ENCODE assay signal across 8 mouse cellular contexts in the genomic region with DNA sequence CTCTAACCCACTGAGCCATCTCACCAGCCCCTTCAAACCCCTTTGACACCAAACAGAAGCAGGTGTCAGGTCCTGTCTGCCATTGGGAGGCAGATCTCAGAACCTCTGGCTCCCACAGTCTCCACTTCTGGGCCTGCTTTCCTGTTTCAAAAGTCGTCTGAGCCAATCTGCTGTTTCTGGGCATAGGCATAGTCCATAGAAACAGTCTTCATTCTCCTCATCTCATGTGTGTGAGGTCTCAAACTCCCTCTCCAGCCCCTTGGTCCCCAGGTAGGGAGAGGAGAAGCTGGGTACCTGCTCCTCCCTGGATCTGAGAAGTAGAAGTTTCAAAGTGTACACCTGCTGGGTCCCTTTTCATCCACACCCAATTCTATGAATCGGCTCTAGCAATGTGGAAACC. TPM values are rescaled to one million over a fixed set of nuclear protein-coding genes. Genes with fewer than 3 reads are reported as not detected.
DNase-seq lines count a peak whose midpoint lies in the region; ATAC-seq and TF ChIP-seq lines count a peak whose summit lies in the region.

No protein-coding gene starts in this region.

- no peak for TF ChIP-seq CTCF in liver, postnatal 0 days (IDR thresholded peaks at IDR 0.05; ENCODE audit: low read depth)

- H3K4me3 ChIP-seq in liver, postnatal 0 days (ENCODE audit: low read depth, low read length) = no peak overlapping the region
- H3K4me3 ChIP-seq in liver, embryonic 12.5 days = no peak overlapping the region
- H3K4me3 ChIP-seq in hindbrain, embryonic 14.5 days (replicated peaks; ENCODE audit: low read length) = peak overlapping the region; percentile 69
- H3K4me3 ChIP-seq in neural tube, embryonic 13.5 days = peak overlapping the region; percentile 85

- intact Hi-C loops in heart, postnatal 14 days (cut with DNase I) = no loop called here

- H3K9me3 ChIP-seq in liver, postnatal 0 days (ENCODE audit: low read length) = no peaks in the 10 kb centered on the region
- H3K9me3 ChIP-seq in liver, embryonic 12.5 days (replicated peaks) = no peaks in the 10 kb centered on the region
- H3K9me3 ChIP-seq in hindbrain, embryonic 14.5 days (ENCODE audit: control insufficient read depth, low read length) = no peaks in the 10 kb centered on the region
- no peaks in the 10 kb centered on the region for H3K9me3 ChIP-seq in neural tube, embryonic 13.5 days

- WGBS in liver, postnatal 0 days (ENCODE audit: insufficient replicate concordance) = 24% methylated on average over 2 of the region's 2 CpGs
- 28% methylated on average over 2 of the region's 2 CpGs for WGBS in liver, embryonic 12.5 days (ENCODE audit: insufficient replicate concordance)
- 27% methylated on average over 2 of the region's 2 CpGs for WGBS in hindbrain, embryonic 14.5 days
- 28% methylated on average over 2 of the region's 2 CpGs for WGBS in neural tube, embryonic 13.5 days

- no peak for ATAC-seq in liver, postnatal 0 days
- no peak for ATAC-seq in liver, embryonic 12.5 days
- no peak for ATAC-seq in hindbrain, embryonic 14.5 days (ENCODE audit: low FRiP score)
- ATAC-seq in neural tube, embryonic 13.5 days (ENCODE audit: low read depth) = no peak

- H3K27me3 ChIP-seq in liver, postnatal 0 days (ENCODE audit: insufficient read depth, low read length) = peaks cover 24% of the 10 kb centered on the region
- peaks cover 71% of the 10 kb centered on the region for H3K27me3 ChIP-seq in liver, embryonic 12.5 days (replicated peaks)
- H3K27me3 ChIP-seq in hindbrain, embryonic 14.5 days (ENCODE audit: control insufficient read depth, insufficient read depth, low read length) = no peaks in the 10 kb centered on the region
- peaks cover 12% of the 10 kb centered on the region for H3K27me3 ChIP-seq in neural tube, embryonic 13.5 days

- DNase-seq in heart, adult 11 months = peak; percentile 71
- no peak for DNase-seq in heart, postnatal 14 days
- DNase-seq in liver, postnatal 0 days = peak; percentile 8
- no peak for DNase-seq in hindbrain, embryonic 14.5 days (ENCODE audit: low spot score)
- DNase-seq in B cell, adult 2 months = no peak
- no peak for DNase-seq in adrenal gland, postnatal 25 days

- no peak overlapping the region for H3K9ac ChIP-seq in liver, postnatal 0 days (replicated peaks)
- no peak overlapping the region for H3K9ac ChIP-seq in liver, embryonic 12.5 days
- peak overlapping the region; percentile 79 for H3K9ac ChIP-seq in hindbrain, embryonic 14.5 days
- H3K9ac ChIP-seq in neural tube, embryonic 13.5 days = peak overlapping the region; percentile 84

- no peak for TF ChIP-seq EP300 in liver, postnatal 0 days (IDR thresholded peaks at IDR 0.05; ENCODE audit: low read depth)

- H3K4me1 ChIP-seq in liver, postnatal 0 days (ENCODE audit: insufficient read depth) = no peaks in the 10 kb centered on the region
- H3K4me1 ChIP-seq in liver, embryonic 12.5 days = no peaks in the 10 kb centered on the region; the same call in 1 of the 2 replicates
- peaks cover 18% of the 10 kb centered on the region; the same call in 1 of the 2 replicates for H3K4me1 ChIP-seq in hindbrain, embryonic 14.5 days (replicated peaks; ENCODE audit: control insufficient read depth, insufficient read depth, low read length)
- H3K4me1 ChIP-seq in neural tube, embryonic 13.5 days (replicated peaks) = peaks cover 41% of the 10 kb centered on the region

- no peaks in the 10 kb centered on the region for H3K36me3 ChIP-seq in liver, postnatal 0 days (replicated peaks; ENCODE audit: insufficient read depth, low read length)
- H3K36me3 ChIP-seq in liver, embryonic 12.5 days = no peaks in the 10 kb centered on the region
- no peaks in the 10 kb centered on the region for H3K36me3 ChIP-seq in hindbrain, embryonic 14.5 days (replicated peaks; ENCODE audit: control insufficient read depth, insufficient read depth)
- no peaks in the 10 kb centered on the region for H3K36me3 ChIP-seq in neural tube, embryonic 13.5 days

- H3K27ac ChIP-seq in liver, postnatal 0 days (ENCODE audit: low read depth) = no peak overlapping the region
- no peak overlapping the region for H3K27ac ChIP-seq in liver, embryonic 12.5 days
- peak overlapping the region; percentile 69 for H3K27ac ChIP-seq in hindbrain, embryonic 14.5 days
- no peak overlapping the region for H3K27ac ChIP-seq in neural tube, embryonic 13.5 days (replicated peaks)

- H3K4me2 ChIP-seq in liver, postnatal 0 days (ENCODE audit: low read depth, low read length) = no peak overlapping the region
- H3K4me2 ChIP-seq in liver, embryonic 12.5 days = no peak overlapping the region
- peak overlapping the region; percentile 90 for H3K4me2 ChIP-seq in hindbrain, embryonic 14.5 days (replicated peaks)
- H3K4me2 ChIP-seq in neural tube, embryonic 13.5 days = peak overlapping the region; percentile 88

RNA-seq across cellular contexts. Expression of a gene that starts 1.3 kb away (rescaled TPM):
- 10 to 100 TPM in 1 of 2 experiments, 1 to 10 TPM in 1; 9.6 to 10.8 TPM for total RNA-seq in heart, postnatal 14 days (2021)
- 3.5 and 4.4 TPM in 2 replicates for polyA plus RNA-seq in liver, postnatal 0 days (2015; fragmentation: Nextera tagmentation; extraction: Ambion mirVana)
- polyA plus RNA-seq in liver, embryonic 12.5 days (2016; fragmentation: Nextera tagmentation; extraction: Ambion mirVana) = 0.56 and 0.67 TPM in 2 replicates
- polyA plus RNA-seq in hindbrain, embryonic 14.5 days (2014; fragmentation: Nextera tagmentation; extraction: Ambion mirVana) = 124 and 125 TPM in 2 replicates
- polyA plus RNA-seq in neural tube, embryonic 13.5 days (2015; fragmentation: Nextera tagmentation; extraction: Ambion mirVana) = 83.1 and 93.7 TPM in 2 replicates
- total RNA-seq in adrenal gland, postnatal 25 days (2021) = 9.2 and 10.1 TPM in 2 replicates

RNA-seq across cellular contexts. Expression of a gene that starts 28.4 kb away (rescaled TPM):
- total RNA-seq in heart, postnatal 14 days (2021) = not detected
- polyA plus RNA-seq in liver, postnatal 0 days (2015; fragmentation: Nextera tagmentation; extraction: Ambion mirVana) = not detected in 2 replicates
- not detected in 2 replicates for polyA plus RNA-seq in liver, embryonic 12.5 days (2016; fragmentation: Nextera tagmentation; extraction: Ambion mirVana)
- not detected in 2 replicates for polyA plus RNA-seq in hindbrain, embryonic 14.5 days (2014; fragmentation: Nextera tagmentation; extraction: Ambion mirVana)
- polyA plus RNA-seq in neural tube, embryonic 13.5 days (2015; fragmentation: Nextera tagmentation; extraction: Ambion mirVana) = not detected in 2 replicates
- total RNA-seq in adrenal gland, postnatal 25 days (2021) = not detected in 2 replicates

RNA-seq across cellular contexts. Expression of a gene that starts 33.6 kb away (rescaled TPM):
- 1 to 10 TPM; 2.0 TPM for total RNA-seq in heart, postnatal 14 days (2021)
- polyA plus RNA-seq in liver, postnatal 0 days (2015; fragmentation: Nextera tagmentation; extraction: Ambion mirVana) = 0.24 and 0.62 TPM in 2 replicates
- 0.30 and 0.36 TPM in 2 replicates for polyA plus RNA-seq in liver, embryonic 12.5 days (2016; fragmentation: Nextera tagmentation; extraction: Ambion mirVana)
- polyA plus RNA-seq in hindbrain, embryonic 14.5 days (2014; fragmentation: Nextera tagmentation; extraction: Ambion mirVana) = 88.9 and 90.0 TPM in 2 replicates
- polyA plus RNA-seq in neural tube, embryonic 13.5 days (2015; fragmentation: Nextera tagmentation; extraction: Ambion mirVana) = 83.3 and 88.7 TPM in 2 replicates
- 5.2 and 8.1 TPM in 2 replicates for total RNA-seq in adrenal gland, postnatal 25 days (2021)

Comparison
In these comparisons a context has a peak if more than half of its experiments do, and no peak if none do; other contexts are left out.
1. DNase-seq: peak in heart, adult 11 months (single experiment) and liver, postnatal 0 days (single experiment); none in heart, postnatal 14 days (0 of 2), hindbrain, embryonic 14.5 days (single experiment), B cell, adult 2 months (0 of 2) and adrenal gland, postnatal 25 days (single experiment).
2. H3K4me2 ChIP-seq: peak in hindbrain, embryonic 14.5 days (single experiment) and neural tube, embryonic 13.5 days (single experiment); none in liver, postnatal 0 days (single experiment) and liver, embryonic 12.5 days (single experiment).
3. H3K4me3 ChIP-seq: peak in hindbrain, embryonic 14.5 days (single experiment) and neural tube, embryonic 13.5 days (single experiment); none in liver, postnatal 0 days (single experiment) and liver, embryonic 12.5 days (single experiment).
4. H3K9ac ChIP-seq: peak in hindbrain, embryonic 14.5 days (single experiment) and neural tube, embryonic 13.5 days (single experiment); none in liver, postnatal 0 days (single experiment) and liver, embryonic 12.5 days (single experiment).
5. RNA of a gene that starts 1.3 kb away (polyA plus RNA-seq): 124 to 125 TPM in hindbrain, embryonic 14.5 days and 83.1 to 93.7 TPM in neural tube, embryonic 13.5 days; 3.5 to 4.4 TPM in liver, postnatal 0 days and 0.56 to 0.67 TPM in liver, embryonic 12.5 days; every median in the first group is over 10 times any median in the second.
6. RNA of a gene that starts 33.6 kb away (polyA plus RNA-seq): 88.9 to 90.0 TPM in hindbrain, embryonic 14.5 days and 83.3 to 88.7 TPM in neural tube, embryonic 13.5 days; 0.24 to 0.62 TPM in liver, postnatal 0 days and 0.30 to 0.36 TPM in liver, embryonic 12.5 days; every median in the first group is over 10 times any median in the second.